Mouse (Mus musculus) neural tube, embryonic 14.5 days (tissue): Measurements from ENCODE around the gene Nhsl1. TPM values are rescaled to one million over a fixed set of nuclear protein-coding genes. Genes with fewer than 3 reads are reported as not detected.

ENCODE experiments used
- ATAC-seq: fragments of 200-750 bp; cut with Nextera tagmentation; 2 replicates; pipeline ENCODE4 v1.8.0; 2017; ENCODE audit warnings: low read depth, mild to moderate bottlenecking, moderate TSS enrichment, moderate library complexity
- H3K27ac ChIP-seq: fragments of 300-500 bp; sonication (generic); 2 replicates; pipeline ENCODE4 v1.5.1; 2014; ENCODE audit warnings: low read depth, mild to moderate bottlenecking, control low read depth, low read length, moderate library complexity, mixed read lengths
- H3K27me3 ChIP-seq: fragments of 300-500 bp; sonication (generic); 2 replicates; pipeline ENCODE4 v1.6.1; 2014; ENCODE audit warnings: low read length; ENCODE audit not compliant: control insufficient read depth, insufficient read depth
- H3K36me3 ChIP-seq: fragments of 300-500 bp; sonication (generic); 2 replicates; pipeline ENCODE4 v1.6.1; 2014; ENCODE audit warnings: low read length, mixed read lengths; ENCODE audit not compliant: control insufficient read depth, insufficient read depth
- H3K4me1 ChIP-seq: fragments of 300-500 bp; sonication (generic); 2 replicates; pipeline ENCODE4 v1.6.1; 2014; ENCODE audit warnings: low read length; ENCODE audit not compliant: control insufficient read depth, insufficient read depth
- H3K4me2 ChIP-seq: fragments of 300-500 bp; sonication (generic); 2 replicates; pipeline ENCODE4 v1.6.1; 2014; ENCODE audit warnings: mild to moderate bottlenecking, low read depth, low read length, control low read depth
- H3K4me3 ChIP-seq: fragments of 300-500 bp; sonication (generic); 2 replicates; pipeline ENCODE4 v1.5.1; 2014; ENCODE audit warnings: low read depth, low read length, control low read depth, mixed read lengths
- H3K9ac ChIP-seq: fragments of 300-500 bp; sonication (generic); replicated peaks from 2 replicates; pipeline ENCODE4 v1.6.1; 2014; ENCODE audit warnings: low read depth, mild to moderate bottlenecking, control low read depth, low read length, mixed read lengths
- H3K9me3 ChIP-seq: fragments of 300-500 bp; sonication (generic); 2 replicates; pipeline ENCODE4 v1.6.1; 2016; ENCODE audit warnings: low read length; ENCODE audit not compliant: control insufficient read depth
- WGBS: fragments of 180-500 bp; shearing (Covaris S2); extraction: QIAGEN DNeasy Blood & Tissue Kit; methylation state at CpG from one replicate; pipeline ENCODE4 v1.1.7; 2014; 5-methylcytosine and 5-hydroxymethylcytosine counted together
- polyA plus RNA-seq: library from polyadenylated mRNA; unstranded; fragments of >200 nt; fragmentation: Nextera tagmentation; extraction: Ambion mirVana; gene quantifications from 2 replicates; pipeline ENCODE4 v1.2.1, GENCODE M21; 2014

The Nhsl1 gene
- 20.9 and 21.0 TPM in 2 replicates for polyA plus RNA-seq

GRCm38 (mm10) chr10:18318916-18319481, at the start of gene Nhsl1:
Nhsl1 (plus strand) TSS chr10:18318985.
- Histone ChIP-seq H3K36me3 (no peaks in the 10 kb centered on the region), H3K4me3 (peak within 1 kb of the TSS; percentile 76), H3K27me3 (no peaks in the 10 kb centered on the region), H3K27ac (peak within 1 kb of the TSS; percentile 10; the same call in 1 of the 2 replicates), H3K9me3 (no peaks in the 10 kb centered on the region), H3K4me1 (no peaks in the 10 kb centered on the region), H3K9ac (peak within 1 kb of the TSS; percentile 82), H3K4me2 (peak within 1 kb of the TSS; percentile 98)
- ATAC-seq: peak; percentile 89
- whole genome bisulfite sequencing: under 1% methylated on average over 62 of the region's 63 CpGs

- ATAC-seq: no peak
- 90% methylated on average over 4 of the region's 4 CpGs for WGBS
- Histone ChIP-seq H3K27ac (no peak overlapping the region), H3K4me1 (no peaks in the 10 kb centered on the region), H3K9me3 (peaks cover 3% of the 10 kb centered on the region), H3K9ac (no peak overlapping the region), H3K27me3 (no peaks in the 10 kb centered on the region), H3K36me3 (no peaks in the 10 kb centered on the region), H3K4me2 (no peak overlapping the region), H3K4me3 (no peak overlapping the region)
Measured at GRCm38 (mm10) chr10:18276090-18276734, 42.6 kb upstream of the Nhsl1 start.

GRCm38 (mm10) chr10:18283991-18284390, 34.8 kb upstream of the Nhsl1 start:
- Histone ChIP-seq H3K36me3 (no peaks in the 10 kb centered on the region), H3K4me3 (no peak overlapping the region), H3K27ac (no peak overlapping the region), H3K27me3 (no peaks in the 10 kb centered on the region), H3K4me2 (no peak overlapping the region), H3K9ac (no peak overlapping the region), H3K9me3 (no peaks in the 10 kb centered on the region), H3K4me1 (no peaks in the 10 kb centered on the region)
- WGBS: 89% methylated on average over 5 of the region's 5 CpGs
- no peak for ATAC-seq

GRCm38 (mm10) chr10:18289512-18289911, 29.3 kb upstream of the Nhsl1 start:
- 64% methylated on average over 1 of the region's 1 CpGs for WGBS
- H3K4me3 ChIP-seq: no peak overlapping the region
- H3K4me2 ChIP-seq: no peak overlapping the region
- H3K9ac ChIP-seq: no peak overlapping the region
- H3K27me3 ChIP-seq: no peaks in the 10 kb centered on the region
- H3K9me3 ChIP-seq: no peaks in the 10 kb centered on the region
- H3K36me3 ChIP-seq: no peaks in the 10 kb centered on the region
- no peak for ATAC-seq
- no peaks in the 10 kb centered on the region for H3K4me1 ChIP-seq
- H3K27ac ChIP-seq: no peak overlapping the region

- no peak for ATAC-seq
- Histone ChIP-seq H3K4me2 (no peak overlapping the region), H3K27ac (no peak overlapping the region), H3K9me3 (no peaks in the 10 kb centered on the region), H3K27me3 (no peaks in the 10 kb centered on the region), H3K4me1 (no peaks in the 10 kb centered on the region), H3K36me3 (no peaks in the 10 kb centered on the region), H3K9ac (no peak overlapping the region), H3K4me3 (no peak overlapping the region)
- 82% methylated on average over 5 of the region's 5 CpGs for WGBS
Measured at GRCm38 (mm10) chr10:18305106-18305505, 13.7 kb upstream of the Nhsl1 start.

GRCm38 (mm10) chr10:18315071-18315470, 3.7 kb upstream of the Nhsl1 start:
- WGBS: 83% methylated on average over 1 of the region's 1 CpGs
- Histone ChIP-seq H3K4me2 (no peak overlapping the region), H3K9ac (no peak overlapping the region), H3K36me3 (no peaks in the 10 kb centered on the region), H3K4me1 (no peaks in the 10 kb centered on the region), H3K27me3 (no peaks in the 10 kb centered on the region), H3K4me3 (no peak overlapping the region), H3K9me3 (no peaks in the 10 kb centered on the region), H3K27ac (no peak overlapping the region)
- no peak for ATAC-seq

GRCm38 (mm10) chr10:18317521-18317920, 1.3 kb upstream of the Nhsl1 start:
- H3K27ac ChIP-seq: no peak overlapping the region
- ATAC-seq: no peak
- H3K4me2 ChIP-seq: peak overlapping the region; percentile 98; the same call in 1 of the 2 replicates
- 44% methylated on average over 10 of the region's 10 CpGs for WGBS
- peak overlapping the region; percentile 76; the same call in 1 of the 2 replicates for H3K4me3 ChIP-seq
- H3K27me3 ChIP-seq: no peaks in the 10 kb centered on the region
- H3K4me1 ChIP-seq: no peaks in the 10 kb centered on the region
- no peaks in the 10 kb centered on the region for H3K36me3 ChIP-seq
- no peak overlapping the region for H3K9ac ChIP-seq
- no peaks in the 10 kb centered on the region for H3K9me3 ChIP-seq

GRCm38 (mm10) chr10:18317961-18318915, 547 bp upstream of the Nhsl1 start:
- Histone ChIP-seq H3K27me3 (no peaks in the 10 kb centered on the region), H3K27ac (peak overlapping the region; percentile 10; the same call in 1 of the 2 replicates), H3K9me3 (no peaks in the 10 kb centered on the region), H3K9ac (peak overlapping the region; percentile 82), H3K4me3 (peak overlapping the region; percentile 76), H3K36me3 (no peaks in the 10 kb centered on the region), H3K4me1 (no peaks in the 10 kb centered on the region), H3K4me2 (peak overlapping the region; percentile 98)
- ATAC-seq: peak; percentile 76
- 1% methylated on average over 70 of the region's 89 CpGs for WGBS
